Mouse (Mus musculus) left cerebral cortex, adult 8-10 months (tissue): ENCODE measurements around the gene Fastkd5. TPM values are rescaled to one million over a fixed set of nuclear protein-coding genes. Genes with fewer than 3 reads are reported as not detected.
A peak's percentile ranks its signal among the peaks of the same experiment; 100 is the strongest.
"Not testable (repeated sequence)": the region's sequence is repeated elsewhere in the genome, so short reads cannot be mapped to it uniquely, and the experiment has no call there.

Experiments used
- DNase-seq, 2 experiments: peaks; one replicate each; pipeline ENCODE4 v3.0.0; 2022; ENCODE audit warnings: low spot score in 2 of 2
- total RNA-seq, 4 experiments: library from RNA; stranded (reverse); gene quantifications; 2 replicates each; pipeline ENCODE4 v1.2.4; 2022

The Fastkd5 gene
- total RNA-seq, 4 experiments from 2014 or later = 6.5 to 9.2 (median 7.3) TPM

GRCm38 (mm10) chr2:130578148-130578547 lies 51.7 kb downstream of the Fastkd5 start:
- DNase-seq = peak in 1 of 2 experiments; percentile 72

DNA sequence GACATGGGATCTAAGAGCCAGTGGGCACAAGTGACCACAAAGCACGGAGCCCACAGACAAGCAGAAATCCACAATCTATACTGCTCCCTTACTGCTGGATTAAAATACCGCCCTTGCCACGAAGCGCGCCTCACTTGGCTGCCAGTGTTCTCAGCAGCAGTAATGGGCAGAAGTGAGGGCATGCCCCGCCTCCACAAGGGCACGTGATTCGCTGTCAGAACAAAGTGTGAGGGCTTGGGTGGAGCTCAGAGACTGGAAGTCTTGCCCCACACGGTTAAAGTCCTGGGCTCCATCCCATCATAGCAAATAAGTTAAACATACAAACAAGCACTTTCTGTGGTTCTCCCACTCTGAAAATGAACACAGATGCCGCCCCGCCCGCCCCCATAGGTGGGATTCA lies 52.2 kb downstream of the Fastkd5 start:
- DNase-seq = no peak

- DNase-seq = no peak
Measured at GRCm38 (mm10) chr2:130577021-130577420, 52.8 kb downstream of the Fastkd5 start.

- DNase-seq = not testable (repeated sequence)
Measured at GRCm38 (mm10) chr2:130576564-130576963, 53.3 kb downstream of the Fastkd5 start.

DNA sequence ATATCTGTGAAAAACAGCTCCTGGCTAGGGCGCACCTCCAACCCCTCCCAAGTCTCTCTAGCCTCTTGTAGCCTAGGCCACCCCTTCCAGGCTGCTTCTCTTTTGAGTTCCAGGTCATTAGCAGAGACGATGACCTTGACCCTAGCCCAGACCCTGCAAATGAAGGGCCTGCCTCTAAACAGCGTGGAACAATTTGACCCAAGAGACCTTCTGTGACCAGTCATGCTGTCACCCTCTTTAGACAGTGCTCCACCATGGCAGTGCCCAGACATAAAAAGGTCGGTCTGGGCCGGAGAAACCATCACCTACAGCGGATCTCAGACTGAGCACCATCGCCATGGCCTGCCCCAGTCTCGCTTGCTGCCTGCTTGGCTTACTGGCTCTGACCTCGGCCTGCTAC lies 54.0 kb downstream of the Fastkd5 start, which contains the start of gene Oxt:
Oxt (plus strand) TSS at position 301 of the 400 bp plus-strand sequence.
- DNase-seq = no peak

DNA sequence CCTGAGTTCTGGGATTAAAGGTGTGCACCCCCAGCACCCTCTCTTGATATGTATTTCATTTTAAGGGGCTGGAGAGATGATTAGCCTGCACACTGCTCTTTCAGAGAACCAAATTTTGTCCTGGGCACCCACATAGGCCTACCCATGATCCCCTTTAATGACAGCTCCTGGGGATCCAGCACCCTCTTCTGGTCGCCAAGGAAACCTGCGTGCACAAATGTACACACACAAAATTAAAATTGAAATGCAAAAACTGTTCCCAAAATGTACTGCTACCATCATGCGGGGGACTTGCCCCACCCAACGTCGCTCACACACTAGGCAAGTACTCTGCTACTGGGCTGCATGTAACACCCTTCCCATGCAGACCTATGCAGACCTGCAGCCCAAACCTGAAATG lies 54.9 kb downstream of the Fastkd5 start:
- DNase-seq = no peak

DNA sequence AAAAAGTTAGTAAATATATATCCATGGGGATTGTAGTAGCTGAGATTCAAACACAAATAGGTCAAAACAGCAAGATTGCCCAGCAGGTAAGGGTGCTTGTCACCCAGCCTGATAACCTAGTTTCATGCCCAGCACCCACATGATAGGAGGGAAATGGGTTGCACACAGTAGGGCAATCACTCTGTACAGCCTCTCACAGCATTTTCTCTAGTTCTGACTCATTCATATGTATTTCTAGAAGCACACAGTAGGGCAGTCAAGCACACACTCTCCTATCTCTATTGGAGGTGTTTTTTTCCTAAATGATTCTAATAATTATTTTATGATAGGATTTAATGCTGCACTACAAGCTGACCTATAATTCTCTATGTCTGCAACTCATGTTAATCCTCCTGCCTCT lies 59.9 kb downstream of the Fastkd5 start:
- no peak for DNase-seq

DNA sequence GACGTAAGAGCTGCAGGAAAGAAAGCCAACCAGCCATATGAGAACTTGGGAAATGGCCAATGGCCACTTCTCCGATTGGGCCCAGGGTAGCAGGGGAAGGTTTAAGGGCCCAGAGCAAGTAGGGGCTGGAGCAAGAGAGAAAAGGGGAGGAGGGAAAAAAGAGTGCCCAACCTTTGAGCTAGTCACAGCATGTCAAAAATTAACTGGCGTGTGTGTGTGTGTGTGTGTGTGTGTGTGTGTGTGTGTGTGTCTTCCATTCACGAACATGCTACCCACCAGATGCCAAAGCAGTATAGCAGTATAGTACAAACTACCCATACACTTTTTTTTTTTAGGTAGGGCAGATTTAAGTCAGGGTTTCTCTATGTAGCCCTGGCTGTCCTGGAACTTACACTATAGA lies 60.9 kb downstream of the Fastkd5 start:
- DNase-seq = no peak

DNA sequence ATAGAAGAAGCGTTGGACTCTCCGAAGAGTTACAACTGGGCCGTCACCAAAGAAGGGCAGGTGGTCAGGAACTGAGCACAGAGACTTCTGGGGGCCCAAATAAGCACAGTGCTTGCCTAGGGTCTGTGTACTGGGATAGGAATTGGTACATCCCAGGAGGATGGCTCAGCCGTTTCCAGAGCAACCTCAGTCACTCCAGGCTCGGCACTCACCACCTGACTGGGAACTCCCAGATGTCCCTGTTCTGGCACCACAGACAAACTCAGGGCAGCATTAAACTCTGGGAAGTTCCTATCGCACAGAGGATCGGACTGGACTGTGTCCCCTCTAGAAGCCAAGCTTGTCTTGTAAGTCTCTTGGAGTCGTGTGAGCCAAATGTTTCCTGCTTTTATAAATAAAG lies 64.8 kb downstream of the Fastkd5 start:
- no peak for DNase-seq

GRCm38 (mm10) chr2:130564063-130564462 lies 65.8 kb downstream of the Fastkd5 start:
- DNase-seq = no peak

Other genes starting within 250 kb of the Fastkd5 start
- gene Cpxm1, start 232.5 kb downstream of the Fastkd5 start, total RNA-seq = 1 to 10 TPM; 6.9 to 9.2 (median 7.9) TPM
- gene Gm28372, start 224.8 kb downstream of the Fastkd5 start, total RNA-seq = not detected
- gene 1700020A23Rik, start 224.8 kb downstream of the Fastkd5 start, total RNA-seq = not detected
- gene Tmem239, start 223.5 kb downstream of the Fastkd5 start, total RNA-seq = not detected
- 10 to 100 TPM; 67.2 to 90.4 (median 76.7) TPM for gene Vps16, start 205.7 kb downstream of the Fastkd5 start, total RNA-seq
- gene Pced1a, start 205.3 kb downstream of the Fastkd5 start, total RNA-seq = 10 to 100 TPM; 23.1 to 29.9 (median 24.1) TPM
- gene Ptpra, start 179.7 kb downstream of the Fastkd5 start, total RNA-seq = 100 to 1,000 TPM; 217 to 237 (median 225) TPM
- gene Mrps26, start 66.3 kb downstream of the Fastkd5 start, total RNA-seq = 10 to 100 TPM; 70.7 to 79.2 (median 72.7) TPM
- gene Oxt, start 53.9 kb downstream of the Fastkd5 start, total RNA-seq = 1 to 10 TPM in 3 of 4 experiments, under 1 TPM in 1; 0.78 to 8.8 (median 2.9) TPM
- gene Avp, start 47.5 kb downstream of the Fastkd5 start, total RNA-seq = 10 to 100 TPM in 2 of 4 experiments, 1 to 10 TPM in 2; 5.0 to 23.8 (median 11.3) TPM
- gene Ubox5, start within 50 bp of the Fastkd5 start, total RNA-seq = 10 to 100 TPM; 11.7 to 14.7 (median 12.5) TPM
- gene Lzts3, start 12.8 kb upstream of the Fastkd5 start, total RNA-seq = 100 to 1,000 TPM; 186 to 214 (median 199) TPM
- gene Ddrgk1, start 34.6 kb upstream of the Fastkd5 start, total RNA-seq = 100 to 1,000 TPM; 106 to 118 (median 114) TPM
- gene Itpa, start 37.6 kb upstream of the Fastkd5 start, total RNA-seq = 10 to 100 TPM; 35.7 to 41.7 (median 38.3) TPM
- 1 to 10 TPM; 4.2 to 6.6 (median 4.9) TPM for gene Slc4a11, start 67.5 kb upstream of the Fastkd5 start, total RNA-seq